Mouse (Mus musculus) megakaryocyte, embryonic 14.5 days (primary cell): ENCODE results near the gene Gatad2a. TPM values are rescaled to one million over a fixed set of nuclear protein-coding genes. Genes with fewer than 3 reads are reported as not detected.

Experiments
- H3K27me3 ChIP-seq: replicated peaks from 2 replicates; pipeline ENCODE3; 2012; ENCODE audit warnings: inconsistent platforms
- H3K36me3 ChIP-seq: replicated peaks from 2 replicates; pipeline ENCODE3; 2012; ENCODE audit warnings: low read length, inconsistent platforms, mixed read lengths
- H3K4me1 ChIP-seq: 2 replicates; pipeline ENCODE4 v1.6.1; 2012; ENCODE audit warnings: inconsistent platforms
- H3K4me3 ChIP-seq: replicated peaks from 2 replicates; pipeline ENCODE3; 2012; ENCODE audit warnings: moderate library complexity, mild to moderate bottlenecking, inconsistent platforms
- H3K9me3 ChIP-seq: 2 replicates; pipeline ENCODE4 v1.6.1; 2012; ENCODE audit warnings: inconsistent platforms
- FLI1 ChIP-seq: IDR thresholded peaks from 2 replicates; pipeline ENCODE4 v1.6.1; 2012; ENCODE audit warnings: low read length, inconsistent platforms, mixed read lengths
- GATA1 ChIP-seq: IDR thresholded peaks from 3 replicates; pipeline ENCODE4 v1.6.1; 2012; ENCODE audit warnings: mixed read lengths, low read length, inconsistent platforms, borderline replicate concordance
- polyA plus RNA-seq: library from polyadenylated mRNA; stranded (reverse); fragments of >175 nt; gene quantifications from 2 replicates; pipeline ENCODE4 v1.2.3, GENCODE M21; 2012; ENCODE audit warnings: low replicate concordance; ENCODE audit not compliant: insufficient read depth

Gatad2a gene
- 83.9 and 88.5 TPM in 2 replicates for polyA plus RNA-seq

DNA sequence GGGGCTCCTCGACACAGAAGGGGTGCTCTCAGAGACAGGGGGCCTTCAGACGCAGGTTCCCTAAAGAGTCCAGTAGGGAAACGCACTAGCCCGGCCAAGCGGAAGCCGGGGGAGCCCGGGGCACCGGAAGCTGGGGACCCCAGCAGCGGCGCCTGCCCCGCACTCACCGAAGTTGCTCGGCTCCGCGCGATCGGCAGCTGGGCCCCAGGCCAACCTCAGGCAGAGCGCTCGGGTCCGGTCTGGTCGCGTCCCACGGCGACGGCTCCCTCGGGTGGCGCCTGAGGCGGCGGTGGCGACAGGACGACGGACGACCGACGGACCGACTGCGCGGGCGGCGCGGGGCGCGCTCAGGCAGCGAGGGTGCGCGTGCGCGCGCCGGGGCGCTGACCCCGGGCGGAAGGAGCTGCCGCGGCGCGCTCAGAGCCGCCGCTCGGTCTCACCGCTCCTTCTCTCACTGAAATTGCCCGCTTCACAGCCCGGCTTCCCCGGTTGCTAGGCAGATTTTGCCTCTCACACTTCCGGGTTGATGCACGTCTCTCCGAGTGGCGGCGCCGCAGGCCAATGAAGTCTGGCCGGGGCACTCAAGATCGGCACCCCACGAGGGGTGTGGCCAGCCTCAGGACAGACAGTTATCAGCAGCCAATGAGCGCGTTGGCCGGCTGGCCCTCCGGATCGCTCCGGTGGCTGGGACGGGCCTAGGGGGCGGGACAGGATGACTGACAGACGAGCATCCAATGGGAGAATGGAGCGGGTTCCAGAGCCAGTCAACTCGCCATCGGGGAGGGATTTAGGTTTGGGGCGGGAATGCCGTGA, at the start of gene Gatad2a:
TSS of gene Gatad2a (minus strand) at position 609 of the 813 bp plus-strand sequence.
- no peaks in the 10 kb centered on the region for H3K27me3 ChIP-seq
- H3K4me1 ChIP-seq = peaks cover 48% of the 10 kb centered on the region
- no peaks in the 10 kb centered on the region for H3K9me3 ChIP-seq
- peak within 1 kb of the TSS; percentile 96 for H3K4me3 ChIP-seq
- no peak for TF ChIP-seq GATA1
- no peak for TF ChIP-seq FLI1
- H3K36me3 ChIP-seq = peaks cover 25% of the 10 kb centered on the region

DNA sequence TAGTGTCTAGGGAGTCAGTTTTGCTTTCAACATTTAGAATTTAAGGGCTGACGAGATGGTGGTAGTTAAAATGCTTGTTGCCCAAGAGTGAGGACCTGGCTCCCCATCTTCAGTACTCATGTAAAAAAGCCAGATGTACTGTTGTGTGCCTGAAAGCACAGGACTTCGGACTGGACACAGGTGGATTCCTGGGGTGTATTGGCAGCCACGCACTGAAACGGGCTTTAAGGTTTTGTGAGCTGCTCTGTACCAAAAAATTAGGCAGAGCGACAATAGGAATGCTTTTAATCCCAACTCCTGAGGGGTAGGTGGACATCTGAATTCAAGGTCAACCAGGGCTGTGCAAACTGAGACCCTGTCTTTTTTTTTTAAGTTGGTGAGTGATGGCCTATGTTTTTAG, 47.8 kb upstream of the Gatad2a start:
- Histone ChIP-seq H3K27me3 (no peaks in the 10 kb centered on the region), H3K36me3 (peaks cover 26% of the 10 kb centered on the region), H3K4me3 (peak overlapping the region; percentile 100), H3K9me3 (no peaks in the 10 kb centered on the region), H3K4me1 (peaks cover 65% of the 10 kb centered on the region)
- TF ChIP-seq FLI1 = no peak
- no peak for TF ChIP-seq GATA1

DNA sequence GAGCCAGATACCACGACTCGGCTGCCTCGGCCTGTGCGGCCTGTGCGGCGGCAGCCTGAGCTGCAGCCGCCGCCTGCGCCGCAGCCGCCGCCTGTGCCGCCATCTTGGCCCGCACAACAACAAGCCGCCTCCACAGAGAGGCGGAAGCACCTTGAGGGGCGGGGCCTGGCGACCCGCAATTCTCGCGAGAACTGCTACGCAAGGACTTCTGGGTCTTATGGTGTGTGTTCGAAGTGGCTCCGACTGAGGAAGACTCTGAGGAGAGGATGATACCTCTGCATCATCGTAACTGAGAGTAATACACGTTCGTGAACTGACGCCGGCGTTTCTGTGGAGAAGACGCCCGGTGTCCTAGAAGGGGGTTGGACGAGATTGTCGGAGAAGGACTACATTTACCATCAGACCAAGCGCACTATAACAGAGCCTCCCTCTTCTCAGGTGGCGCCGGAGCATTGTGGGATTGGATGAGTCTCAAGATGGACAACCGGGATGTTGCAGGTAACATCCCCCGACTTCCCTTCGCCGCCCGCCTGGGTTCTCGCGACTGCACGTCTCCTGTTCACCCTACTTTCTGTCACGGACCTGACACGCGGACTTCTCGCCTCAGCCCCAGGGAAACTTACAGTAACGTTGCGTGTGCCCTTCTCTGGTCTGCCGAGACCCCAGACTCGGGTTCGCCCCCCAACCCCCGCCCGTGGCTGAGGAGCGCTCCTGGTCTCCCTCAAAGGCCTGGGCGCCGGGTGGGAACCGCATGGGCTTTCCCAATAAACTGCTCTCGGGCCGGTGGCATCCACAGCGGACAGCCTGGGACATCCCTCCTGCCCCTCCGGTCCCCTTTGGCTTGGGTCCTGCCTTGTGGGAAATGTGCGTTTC, 46.6 kb upstream of the Gatad2a start, which contains the start of the genes Mau2 and Sugp1:
TSS of gene Mau2 (minus strand) at position 152 of the 873 bp plus-strand sequence.
TSS of gene Sugp1 (plus strand) at position 231 of the 873 bp plus-strand sequence.
- Histone ChIP-seq H3K4me1 (peaks cover 74% of the 10 kb centered on the region), H3K4me3 (peak within 1 kb of the TSS; percentile 100), H3K36me3 (peaks cover 22% of the 10 kb centered on the region), H3K9me3 (no peaks in the 10 kb centered on the region), H3K27me3 (no peaks in the 10 kb centered on the region)
- TF ChIP-seq FLI1 (no peak), GATA1 (no peak)

DNA sequence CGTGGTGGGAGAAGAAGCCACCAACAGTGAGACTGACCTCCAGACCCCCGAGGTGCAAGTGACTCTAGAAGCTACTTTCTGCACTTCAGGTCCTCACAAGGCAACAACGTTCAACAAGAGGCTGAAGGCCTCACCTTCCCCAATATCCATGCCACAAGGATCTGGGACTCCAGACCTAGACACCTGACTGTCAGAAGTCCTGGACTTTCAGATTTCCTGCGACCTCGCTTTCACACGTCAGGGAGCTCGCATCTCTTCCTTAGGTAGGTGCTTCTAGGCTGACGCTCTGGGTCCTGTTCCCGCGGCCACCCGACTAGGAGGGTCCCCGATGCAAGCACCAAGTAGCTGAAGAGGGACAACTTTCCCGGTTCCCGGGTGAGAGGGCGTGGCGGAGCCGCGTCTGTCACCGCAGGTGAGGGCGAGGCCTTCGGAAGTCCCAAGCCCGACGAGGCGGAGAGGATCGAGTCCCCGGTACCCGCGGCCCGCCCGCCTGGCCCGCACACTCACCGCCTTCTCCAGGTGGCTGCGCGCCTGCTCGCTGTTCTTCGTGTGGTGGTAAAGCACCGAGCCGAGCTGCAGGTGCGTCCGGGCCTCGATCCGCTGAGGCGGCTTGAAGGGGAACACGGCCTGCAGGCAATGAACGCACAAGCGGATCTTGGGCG, 45.8 kb upstream of the Gatad2a start:
- Histone ChIP-seq H3K36me3 (peaks cover 27% of the 10 kb centered on the region), H3K9me3 (no peaks in the 10 kb centered on the region), H3K27me3 (no peaks in the 10 kb centered on the region), H3K4me3 (peak overlapping the region; percentile 100), H3K4me1 (peaks cover 80% of the 10 kb centered on the region)
- TF ChIP-seq GATA1 (no peak), FLI1 (no peak)

DNA sequence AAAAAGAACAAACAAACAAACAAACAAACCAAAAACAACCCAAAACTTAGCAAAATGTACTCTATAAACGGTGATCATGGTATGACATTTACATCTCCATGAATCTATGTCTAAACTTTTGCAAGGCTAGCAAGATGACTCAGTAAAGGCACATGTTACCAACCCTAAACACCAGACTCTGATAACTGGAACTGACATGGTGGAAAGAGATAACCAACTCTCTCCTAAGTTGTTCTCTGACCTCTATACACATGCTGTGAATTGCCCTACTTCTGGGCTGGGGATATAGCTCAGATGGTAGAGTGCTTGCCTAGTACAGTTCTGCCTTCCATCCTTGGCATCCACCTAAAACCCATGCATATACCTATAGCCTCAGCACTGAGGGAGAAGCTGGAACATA, 41.8 kb upstream of the Gatad2a start:
- no peaks in the 10 kb centered on the region for H3K9me3 ChIP-seq
- H3K36me3 ChIP-seq = peaks cover 52% of the 10 kb centered on the region
- TF ChIP-seq GATA1 (no peak), FLI1 (no peak)
- peak overlapping the region; percentile 11 for H3K4me3 ChIP-seq
- H3K4me1 ChIP-seq = peaks cover 66% of the 10 kb centered on the region
- no peaks in the 10 kb centered on the region for H3K27me3 ChIP-seq

DNA sequence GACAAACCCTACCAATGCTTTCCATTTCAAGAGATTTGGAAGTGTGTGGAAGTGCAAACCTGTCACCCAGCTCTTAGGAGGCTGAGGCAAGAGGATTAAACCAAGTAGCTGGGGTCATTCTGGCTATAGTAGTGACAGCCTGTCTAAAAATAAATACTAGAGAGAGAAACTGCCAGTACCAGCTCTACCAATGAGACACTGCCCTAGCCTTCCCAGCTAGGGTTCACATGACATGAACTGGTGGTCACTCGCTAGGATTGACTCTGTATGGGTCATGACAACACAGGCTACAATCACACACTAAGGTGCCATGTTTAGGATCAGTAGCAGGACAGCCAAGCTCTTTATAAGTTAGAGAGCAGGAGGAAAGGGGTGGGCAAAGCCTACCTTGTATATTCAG, 34.1 kb upstream of the Gatad2a start:
- no peak overlapping the region for H3K4me3 ChIP-seq
- no peaks in the 10 kb centered on the region for H3K9me3 ChIP-seq
- peaks cover 62% of the 10 kb centered on the region for H3K4me1 ChIP-seq
- H3K36me3 ChIP-seq = peaks cover 86% of the 10 kb centered on the region
- no peaks in the 10 kb centered on the region for H3K27me3 ChIP-seq
- TF ChIP-seq GATA1 (no peak), FLI1 (no peak)

DNA sequence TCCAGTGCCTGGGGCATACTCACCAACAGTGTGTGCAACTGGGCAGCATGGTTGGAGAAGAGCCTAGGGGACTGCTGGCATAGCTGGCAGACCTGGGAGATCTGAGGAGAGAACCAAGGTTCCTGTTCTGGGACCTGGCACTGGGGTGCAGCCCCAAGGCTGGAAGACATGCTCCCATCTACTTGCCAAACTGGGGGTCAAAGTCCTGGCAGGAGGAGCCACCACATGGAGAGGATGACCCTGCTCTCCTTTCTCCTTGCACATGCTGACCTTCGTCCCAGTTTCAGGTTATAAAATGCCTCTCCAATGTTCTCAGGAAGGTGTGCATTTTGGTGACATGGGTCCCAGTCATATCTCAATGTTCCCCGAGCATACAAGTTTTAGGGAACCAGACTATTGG, 30.0 kb upstream of the Gatad2a start:
- no peak for TF ChIP-seq GATA1
- no peak overlapping the region for H3K4me3 ChIP-seq
- peaks cover 100% of the 10 kb centered on the region for H3K36me3 ChIP-seq
- no peaks in the 10 kb centered on the region for H3K9me3 ChIP-seq
- H3K27me3 ChIP-seq = no peaks in the 10 kb centered on the region
- H3K4me1 ChIP-seq = peaks cover 50% of the 10 kb centered on the region

DNA sequence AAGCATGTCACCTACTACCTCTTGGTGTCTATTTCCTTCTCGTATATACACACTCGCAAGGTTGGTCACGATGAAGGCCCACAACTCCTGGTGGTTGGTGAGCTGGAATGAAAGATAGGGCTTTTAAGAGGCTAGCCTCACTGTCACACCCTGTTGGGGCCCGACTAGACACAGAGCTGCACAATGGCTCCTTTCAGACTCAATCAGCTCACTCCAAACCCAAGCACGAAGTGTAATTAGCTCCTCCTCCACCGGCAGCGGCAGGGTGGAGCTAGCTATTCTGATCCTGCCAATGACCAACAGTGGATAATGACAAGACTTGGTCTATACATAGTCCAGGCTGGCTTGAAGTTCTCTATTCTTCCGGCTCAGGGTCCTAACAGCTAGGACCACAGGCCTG, 27.4 kb upstream of the Gatad2a start:
- TF ChIP-seq FLI1 (no peak), GATA1 (no peak)
- Histone ChIP-seq H3K4me1 (peaks cover 40% of the 10 kb centered on the region), H3K27me3 (no peaks in the 10 kb centered on the region), H3K9me3 (no peaks in the 10 kb centered on the region), H3K4me3 (no peak overlapping the region), H3K36me3 (peaks cover 100% of the 10 kb centered on the region)

DNA sequence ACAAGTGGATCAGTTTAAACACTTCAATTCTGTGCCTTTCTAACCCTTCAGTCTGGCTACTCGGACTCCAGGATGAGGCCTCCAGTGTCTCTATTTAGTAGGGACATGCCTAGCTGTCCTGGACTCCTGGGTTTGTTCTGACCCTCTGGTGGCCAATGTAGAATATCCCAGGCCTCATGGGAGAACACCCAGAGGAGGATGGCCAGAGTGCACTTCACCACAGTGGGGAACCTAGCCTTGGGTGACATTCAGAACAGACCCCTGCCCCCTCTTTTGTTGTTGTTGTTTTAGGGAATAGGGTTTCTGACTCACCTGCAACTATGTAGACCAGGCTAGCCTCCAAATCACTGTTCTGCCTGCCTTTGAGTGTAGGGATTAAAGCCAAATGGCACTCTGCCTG, 18.8 kb upstream of the Gatad2a start:
- H3K36me3 ChIP-seq = peaks cover 43% of the 10 kb centered on the region
- peaks cover 35% of the 10 kb centered on the region for H3K4me1 ChIP-seq
- no peak overlapping the region for H3K4me3 ChIP-seq
- no peak for TF ChIP-seq FLI1
- no peak for TF ChIP-seq GATA1
- no peaks in the 10 kb centered on the region for H3K27me3 ChIP-seq
- no peaks in the 10 kb centered on the region for H3K9me3 ChIP-seq
